Mouse (Mus musculus): Measurements from ENCODE around the gene Spink2.
"Not testable (repeated sequence)": the region's sequence is repeated elsewhere in the genome, so short reads cannot be mapped to it uniquely, and the experiment has no call there.

Gene Spink2

DNA sequence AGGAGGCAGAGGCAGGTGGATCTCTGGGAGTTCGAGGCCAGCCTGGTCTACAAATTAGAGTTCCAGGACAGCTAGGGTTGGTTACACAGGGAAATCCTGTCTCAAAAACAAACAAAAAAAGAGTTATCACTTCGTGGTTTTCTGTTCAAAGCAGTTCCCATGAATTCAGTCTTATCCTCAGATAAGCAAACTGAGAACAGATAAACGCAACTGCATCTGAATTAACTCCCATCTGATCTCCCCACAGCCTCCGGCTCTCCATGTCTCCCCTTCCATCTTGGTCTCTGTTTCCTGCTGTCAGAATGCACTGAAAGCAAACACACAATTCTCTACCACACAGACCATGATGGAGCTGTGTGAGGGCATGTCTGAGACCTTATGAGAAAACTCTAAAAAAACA, 10.6 kb downstream of the Spink2 start:
- in situ Hi-C loops (cut with MseI, MboI) = no loop called here

DNA sequence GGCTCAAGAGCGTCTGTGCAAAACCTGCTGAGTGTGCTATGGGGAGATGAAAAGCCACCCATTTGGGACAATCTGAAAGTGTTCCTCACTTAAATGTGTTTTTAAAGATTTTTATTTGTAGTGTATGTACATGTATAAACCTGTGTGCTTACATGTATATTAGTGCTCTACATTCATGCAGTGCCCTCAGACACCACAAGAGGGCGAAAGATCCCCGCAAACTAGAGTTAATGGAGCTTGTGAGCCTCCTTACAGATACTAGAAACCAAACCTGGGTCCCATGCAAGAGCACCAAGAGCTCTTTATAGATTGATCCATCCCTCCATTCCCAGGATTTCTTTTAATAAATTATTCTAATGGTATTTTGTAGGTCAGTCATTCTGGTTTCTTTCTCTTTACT, 17.3 kb downstream of the Spink2 start:
- in situ Hi-C loops (cut with MseI, MboI) = no loop called here

- in situ Hi-C loops (cut with MseI, MboI) = no loop called here
These were observed 18.0 kb downstream of the Spink2 start for GRCm38 (mm10) chr5:77193266-77193665.

DNA sequence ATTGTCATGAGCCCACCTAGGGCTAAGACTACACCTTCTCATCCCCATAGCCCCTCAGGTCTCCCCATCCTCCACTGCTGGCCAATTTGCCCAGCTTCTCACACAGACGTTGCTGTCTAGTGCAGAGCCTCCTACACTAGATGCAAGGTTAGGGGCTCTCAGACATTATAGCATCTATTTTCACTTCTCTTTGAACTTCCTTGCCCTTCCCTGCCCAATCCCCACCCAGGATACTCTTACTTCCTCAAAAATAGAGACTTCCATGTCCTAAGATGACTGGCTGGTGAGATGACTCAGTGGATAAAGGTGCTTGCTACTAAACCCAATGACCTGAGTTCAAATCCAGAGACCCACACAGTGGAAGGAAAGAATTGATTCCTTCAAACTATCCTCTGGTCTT, 19.6 kb downstream of the Spink2 start:
- in situ Hi-C loops (cut with MseI, MboI) = no loop called here

GRCm38 (mm10) chr5:77191106-77191505, 20.2 kb downstream of the Spink2 start:
- in situ Hi-C loops (cut with MseI, MboI) = no loop called here

DNA sequence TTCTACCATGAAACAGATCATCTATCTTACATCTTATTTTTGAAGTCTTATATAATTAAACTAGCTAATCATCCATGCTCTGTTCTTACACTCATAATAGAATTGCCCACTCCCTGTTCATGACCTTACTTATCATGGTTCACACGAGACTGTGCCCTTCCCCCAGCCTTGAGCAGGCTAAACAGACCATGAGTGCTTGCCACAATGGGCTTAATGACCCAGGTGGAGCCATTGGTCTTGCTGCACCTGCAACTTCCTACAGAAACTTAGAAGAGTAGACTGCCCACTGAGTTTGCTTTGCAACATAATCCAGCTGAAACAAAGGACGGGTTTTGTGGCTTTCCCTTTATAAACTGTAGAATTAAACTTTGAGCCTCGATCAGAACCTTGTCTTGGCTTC, 22.5 kb downstream of the Spink2 start:
- in situ Hi-C loops (cut with MseI, MboI) = no loop called here

- in situ Hi-C loops (cut with MseI, MboI) = no loop called here
These were observed 25.9 kb downstream of the Spink2 start for GRCm38 (mm10) chr5:77185351-77185750.

- in situ Hi-C loops (cut with MseI, MboI) = not testable (repeated sequence)
These were observed 27.4 kb downstream of the Spink2 start for GRCm38 (mm10) chr5:77183876-77184275.

GRCm38 (mm10) chr5:77183338-77183737, 27.9 kb downstream of the Spink2 start:
- in situ Hi-C loops (cut with MseI, MboI) = no loop called here

DNA sequence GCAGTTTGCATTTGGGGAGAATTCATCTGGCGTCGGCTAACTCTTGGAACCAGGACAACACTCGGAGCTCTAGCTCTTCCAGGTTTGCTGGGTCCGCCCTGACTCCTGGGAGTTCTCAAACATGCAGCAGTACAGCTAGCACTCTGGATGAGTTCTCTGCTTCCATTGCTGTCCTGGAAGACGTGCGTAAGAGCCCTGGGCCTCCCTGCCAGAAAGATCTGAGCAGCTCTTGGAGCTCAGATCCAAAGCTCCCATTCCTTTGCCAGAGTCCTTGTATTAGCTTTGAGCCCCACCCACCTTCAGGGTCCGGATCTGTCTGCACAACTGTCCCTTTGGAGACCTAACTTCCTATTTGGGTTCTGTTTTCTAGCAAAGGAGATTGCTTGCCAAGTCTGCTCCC, 29.8 kb downstream of the Spink2 start:
- in situ Hi-C loops (cut with MseI, MboI) = no loop called here

- in situ Hi-C loops (cut with MseI, MboI) = loop anchor here in 1 of 2 experiments (10.0 kb wide), 1 partner anchor 154 kb away; no protein-coding TSS in a partner anchor
These were observed 32.3 kb downstream of the Spink2 start for GRCm38 (mm10) chr5:77178976-77179375.

GRCm38 (mm10) chr5:77178008-77178407, 33.3 kb downstream of the Spink2 start:
- in situ Hi-C loops (cut with MseI, MboI) = loop anchor here in 1 of 2 experiments (10.0 kb wide), 1 partner anchor 153 kb away; no protein-coding TSS in a partner anchor

DNA sequence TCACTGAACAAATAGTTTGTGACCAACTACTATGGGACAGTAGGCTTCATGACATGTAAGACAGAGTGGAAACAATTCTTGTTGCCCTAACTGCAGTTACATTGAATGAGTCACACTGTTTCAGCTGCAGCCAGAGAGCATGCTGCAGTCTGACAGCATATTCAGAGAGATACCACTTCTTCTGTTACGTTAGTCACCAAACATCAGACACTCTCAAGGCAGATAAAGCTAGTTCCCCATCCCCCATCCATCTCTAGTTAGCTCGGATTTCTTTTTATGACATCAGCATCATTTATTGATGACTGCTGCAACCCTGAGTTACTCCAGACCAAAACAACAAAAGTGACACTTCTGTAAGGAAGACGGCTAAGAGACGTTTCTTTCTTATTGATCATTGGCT, 36.5 kb downstream of the Spink2 start:
- in situ Hi-C loops (cut with MseI, MboI) = loop anchor here in 1 of 2 experiments (10.0 kb wide), 1 partner anchor 150 kb away; no protein-coding TSS in a partner anchor

GRCm38 (mm10) chr5:77170593-77170992, 40.7 kb downstream of the Spink2 start:
- in situ Hi-C loops (cut with MseI, MboI) = loop anchor here in 1 of 2 experiments (10.0 kb wide), 1 partner anchor 146 kb away; no protein-coding TSS in a partner anchor

DNA sequence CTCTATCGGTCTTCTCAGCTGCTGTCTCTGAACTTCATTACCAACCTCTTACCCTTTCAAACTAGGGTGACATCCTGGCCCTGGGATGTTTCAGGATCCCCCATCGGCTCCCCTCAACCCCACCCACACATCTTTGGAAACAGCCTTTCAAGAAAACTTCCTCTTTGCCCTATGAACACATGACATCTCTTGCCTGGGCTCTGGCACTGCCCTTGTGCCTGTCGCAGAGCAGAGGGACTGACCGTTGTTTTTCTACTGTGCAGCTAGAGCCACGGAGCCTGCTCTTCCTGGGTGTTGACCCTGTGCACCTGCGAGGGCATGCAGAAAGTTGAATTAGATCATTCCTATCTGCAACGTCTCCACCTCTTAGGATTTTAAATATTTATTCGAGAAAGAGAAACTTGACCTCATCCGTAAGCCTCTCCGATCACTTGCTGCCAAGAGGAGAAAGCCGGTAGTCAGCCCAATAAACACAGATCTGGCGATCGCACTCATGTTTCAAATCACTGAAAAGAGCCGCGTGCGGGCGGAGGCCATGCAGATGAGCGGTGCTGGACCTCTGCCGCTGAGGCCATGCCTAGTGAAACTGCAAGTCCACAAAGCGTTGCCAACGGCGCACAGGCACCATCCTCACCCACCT, 43.8 kb downstream of the Spink2 start:
- in situ Hi-C loops (cut with MseI, MboI) = loop anchor here (5.0 kb wide), 2 partner anchors 75 to 80 kb away; no protein-coding TSS in a partner anchor

DNA sequence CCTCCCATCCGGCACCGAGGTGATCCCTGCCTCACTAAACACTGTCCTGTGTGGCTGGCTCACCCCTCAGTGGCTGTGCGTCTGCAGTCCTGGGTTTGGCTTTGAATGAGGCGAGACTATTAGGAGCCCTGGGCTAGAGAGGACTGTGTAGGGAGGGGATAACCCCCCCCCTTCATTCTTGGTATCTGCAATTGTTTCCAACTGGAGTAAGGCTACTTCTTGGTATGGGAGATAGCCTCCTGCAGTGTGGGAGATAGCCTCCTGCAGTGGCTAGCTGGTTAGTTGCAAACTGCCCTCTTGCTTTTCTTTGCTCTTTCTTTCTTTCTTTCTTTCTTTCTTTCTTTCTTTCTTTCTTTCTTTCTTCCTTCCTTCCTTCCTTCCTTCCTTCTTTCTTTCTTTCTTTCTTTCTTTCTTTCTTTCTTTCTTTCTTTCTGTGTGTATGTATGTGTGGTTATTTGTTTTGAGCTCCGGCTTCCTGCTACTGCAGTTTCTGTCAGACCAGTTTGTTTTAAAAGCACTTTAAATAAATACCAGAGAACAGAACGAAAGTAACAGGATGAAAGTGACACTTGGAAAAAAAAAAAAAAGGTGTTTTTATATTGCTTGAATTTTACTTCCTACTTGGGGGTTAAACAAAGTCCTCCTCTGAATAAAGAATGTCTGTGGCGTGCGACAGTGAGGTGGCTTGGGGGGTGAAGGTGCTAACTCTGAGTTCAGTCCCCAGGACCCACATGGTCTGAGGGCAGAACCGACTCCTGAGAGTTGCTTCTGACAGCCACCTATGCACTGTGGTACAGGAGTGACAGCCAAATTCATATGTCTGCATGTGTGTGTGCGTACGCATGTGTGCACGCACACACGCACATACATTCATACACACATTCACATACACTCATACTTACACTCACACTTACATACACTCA, 45.3 kb downstream of the Spink2 start:
- in situ Hi-C loops (cut with MseI, MboI) = loop anchor here (5.0 kb wide), 2 partner anchors 74 to 79 kb away; no protein-coding TSS in a partner anchor

DNA sequence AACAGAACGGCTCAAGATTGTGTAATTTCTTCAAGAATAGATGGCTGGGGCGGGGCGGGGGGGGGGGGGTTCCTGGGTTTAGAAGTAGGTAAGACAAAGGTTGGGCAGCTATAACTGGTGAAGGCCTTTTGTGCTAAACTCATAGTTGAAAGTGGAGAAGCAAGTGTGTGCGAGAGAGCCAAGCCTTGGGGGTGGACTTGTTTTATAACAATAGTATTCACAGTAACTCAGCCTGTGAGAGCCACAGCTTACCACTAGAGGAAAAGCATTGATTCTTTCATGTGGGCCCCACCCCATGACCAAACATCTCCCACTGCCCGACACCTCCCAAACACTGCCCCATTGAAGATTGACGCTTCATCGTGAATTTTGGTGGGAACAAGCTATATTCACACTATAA, 47.7 kb downstream of the Spink2 start:
- in situ Hi-C loops (cut with MseI, MboI) = no loop called here

DNA sequence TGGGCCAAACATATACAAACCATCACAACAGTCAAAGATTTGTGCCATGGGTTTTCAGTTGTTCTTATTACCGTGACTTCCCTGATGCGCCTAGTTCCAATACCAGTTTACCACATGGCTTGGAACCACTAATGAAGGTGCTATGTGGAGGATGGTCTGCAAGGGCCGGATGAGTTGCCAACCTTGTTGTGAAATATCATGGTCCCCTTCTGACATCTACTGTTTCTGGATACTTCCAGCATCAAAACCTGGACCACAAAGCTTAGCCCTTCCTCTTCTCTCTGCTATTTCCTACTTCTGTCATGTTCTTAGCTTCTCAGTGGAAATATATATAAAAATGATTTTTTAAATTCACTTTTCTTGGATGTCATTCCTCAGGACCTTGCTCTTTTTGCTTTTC, 48.7 kb downstream of the Spink2 start:
- in situ Hi-C loops (cut with MseI, MboI) = no loop called here

DNA sequence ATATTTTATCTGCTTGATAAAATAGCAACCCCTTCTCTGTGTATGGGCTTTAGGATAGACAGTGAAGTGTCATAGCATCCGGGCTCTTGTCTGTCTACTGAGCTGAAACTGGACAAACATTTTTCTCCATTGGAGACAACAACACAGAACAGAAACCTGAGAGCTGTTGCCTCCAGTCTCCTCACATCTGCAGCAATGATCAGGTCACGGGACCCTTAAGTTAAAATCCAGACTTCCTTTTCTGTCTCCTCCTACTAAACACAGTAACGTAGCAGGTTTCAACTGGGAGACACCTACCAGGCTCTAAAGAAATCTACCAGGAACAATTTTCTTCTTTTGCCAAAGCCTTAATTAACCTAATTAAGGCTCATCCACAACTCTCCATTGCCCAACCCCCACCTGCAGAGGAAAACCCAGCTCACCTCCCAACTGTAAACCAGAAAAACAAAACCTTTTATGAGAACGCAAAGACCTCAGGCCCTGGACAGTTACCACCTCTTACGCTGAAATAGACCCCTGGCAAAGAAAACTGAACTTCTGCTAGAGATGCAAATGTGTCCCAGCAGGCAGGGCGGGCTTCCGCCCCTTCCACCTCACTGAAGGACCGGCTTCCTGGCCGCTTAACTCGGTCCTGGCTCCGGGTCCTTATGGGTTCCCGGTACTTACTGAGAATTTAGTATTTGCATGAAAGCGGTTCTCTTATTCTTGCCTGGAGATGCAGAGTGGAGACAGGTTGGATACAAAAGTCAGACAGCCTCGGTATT, 53.3 kb downstream of the Spink2 start:
- in situ Hi-C loops (cut with MseI, MboI) = no loop called here

DNA sequence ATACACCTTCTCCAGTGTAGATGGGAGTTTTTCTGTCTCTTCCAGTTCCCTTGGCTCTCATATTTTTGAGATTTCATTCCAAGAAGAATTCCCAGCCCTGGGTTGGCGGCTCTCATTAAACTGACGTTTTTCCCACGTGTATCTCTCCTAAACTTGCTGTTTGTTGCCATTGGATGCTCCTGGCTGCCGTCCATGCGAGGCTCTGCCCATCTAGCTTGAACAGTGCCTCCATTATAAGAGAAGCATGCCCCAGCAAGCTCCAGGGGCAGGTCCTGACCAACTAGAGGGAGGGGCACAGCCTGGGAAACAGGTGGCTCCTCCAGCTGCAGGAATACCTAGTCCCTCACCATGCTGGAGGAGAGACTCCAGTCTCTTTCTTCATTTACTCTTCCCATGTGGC, 54.3 kb downstream of the Spink2 start:
- in situ Hi-C loops (cut with MseI, MboI) = no loop called here

DNA sequence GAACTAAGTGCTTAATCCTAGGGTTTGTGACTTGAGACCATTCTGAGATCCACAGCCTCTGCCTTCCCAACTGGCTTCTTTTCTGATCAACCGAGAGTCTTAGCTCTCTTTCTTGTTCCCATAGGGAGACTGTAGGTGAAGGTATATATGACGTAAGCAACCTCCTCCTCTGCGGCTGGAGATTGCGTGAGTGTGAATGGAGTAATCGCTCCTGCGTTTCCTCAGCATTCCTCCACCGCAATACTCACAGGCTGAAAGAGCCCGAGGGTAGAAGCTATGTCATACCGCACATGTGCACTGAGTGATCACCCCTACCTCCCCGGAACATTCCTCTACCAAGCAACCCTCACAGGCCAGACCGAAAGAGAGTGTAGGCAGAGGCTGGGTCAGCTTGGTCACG, 55.7 kb downstream of the Spink2 start:
- in situ Hi-C loops (cut with MseI, MboI) = no loop called here
